Mouse (Mus musculus) common myeloid progenitor, adult 5-6 weeks (primary cell): ENCODE results near the gene Nup210l. TPM values are rescaled to one million over a fixed set of nuclear protein-coding genes. Genes with fewer than 3 reads are reported as not detected.
A peak's percentile ranks its signal among the peaks of the same experiment; 100 is the strongest.

ENCODE experiments used
- ATAC-seq: replicated peaks from 2 replicates; pipeline ENCODE4 v1.8.0; 2016; ENCODE audit warnings: low read depth, mild to moderate bottlenecking, moderate TSS enrichment, inconsistent platforms; ENCODE audit not compliant: poor library complexity, severe bottlenecking
- total RNA-seq: library from RNA; stranded (forward); fragments of 200-1000, 187-1606 nt; gene quantifications from 2 replicates; pipeline ENCODE4 v1.2.3, GENCODE M21; 2017

Gene Nup210l
- 0.27 and 0.39 TPM in 2 replicates for total RNA-seq

DNA sequence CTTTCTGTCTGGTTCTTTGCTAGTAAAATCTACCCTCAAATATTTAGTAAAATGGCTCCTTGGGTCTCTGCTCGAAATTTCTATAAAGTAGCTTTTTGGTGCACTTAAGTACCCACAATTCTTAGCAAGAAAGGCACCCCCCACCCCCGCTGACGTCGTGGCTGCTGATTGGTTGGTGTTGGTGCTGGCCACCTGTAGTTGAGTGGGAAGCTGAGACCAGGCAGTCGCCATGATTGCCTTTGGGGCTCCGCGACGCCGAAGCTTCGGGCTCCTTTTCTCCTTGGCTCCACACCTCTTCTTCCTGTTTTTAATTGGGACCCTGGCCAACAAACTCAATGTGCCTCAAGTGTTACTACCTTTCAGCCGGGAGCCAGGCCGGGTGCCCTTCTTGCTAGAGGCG lies at the start of gene Nup210l:
Gene Nup210l, plus strand, starts transcription at position 195 of the 400 bp plus-strand sequence.
- ATAC-seq: no peak

DNA sequence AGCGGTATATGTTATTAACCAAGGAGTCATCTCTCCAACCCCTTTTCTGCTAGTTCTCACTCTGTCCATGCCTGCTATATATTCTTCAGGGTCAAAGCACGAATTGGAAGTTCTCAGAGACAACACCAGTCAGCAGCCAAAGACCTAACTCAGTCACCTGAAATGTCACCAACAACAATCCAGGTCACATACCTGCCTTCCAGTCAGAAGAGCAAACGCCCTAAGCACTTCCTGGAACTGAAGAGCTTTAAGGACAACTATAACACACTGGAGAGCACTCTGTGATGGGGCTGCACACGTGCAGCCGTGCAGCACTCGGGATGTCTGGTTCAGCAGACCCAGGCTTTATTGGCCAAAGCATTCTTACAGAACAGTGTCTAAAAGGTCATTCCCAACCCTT lies 42.4 kb upstream of the Nup210l start:
- ATAC-seq: no peak

DNA sequence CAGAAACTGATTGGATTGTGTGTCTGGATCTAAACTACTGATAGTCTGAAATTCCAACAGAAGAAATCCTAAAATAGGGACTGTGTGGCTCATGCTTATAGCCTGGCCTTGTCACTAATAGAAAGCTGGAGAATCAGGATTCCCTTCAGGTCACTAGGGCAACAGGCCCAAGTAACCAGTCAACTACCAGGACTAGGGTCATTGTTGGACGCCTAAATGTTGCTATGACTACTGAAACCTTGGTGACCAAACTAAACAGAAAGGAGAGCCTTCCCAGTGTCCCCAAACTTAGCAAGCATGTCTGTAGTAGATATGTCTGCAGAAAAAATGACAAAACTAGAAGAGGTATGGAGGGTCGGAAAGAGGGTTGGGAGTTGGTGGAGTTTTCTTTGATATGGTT lies 41.4 kb upstream of the Nup210l start:
- ATAC-seq: no peak

DNA sequence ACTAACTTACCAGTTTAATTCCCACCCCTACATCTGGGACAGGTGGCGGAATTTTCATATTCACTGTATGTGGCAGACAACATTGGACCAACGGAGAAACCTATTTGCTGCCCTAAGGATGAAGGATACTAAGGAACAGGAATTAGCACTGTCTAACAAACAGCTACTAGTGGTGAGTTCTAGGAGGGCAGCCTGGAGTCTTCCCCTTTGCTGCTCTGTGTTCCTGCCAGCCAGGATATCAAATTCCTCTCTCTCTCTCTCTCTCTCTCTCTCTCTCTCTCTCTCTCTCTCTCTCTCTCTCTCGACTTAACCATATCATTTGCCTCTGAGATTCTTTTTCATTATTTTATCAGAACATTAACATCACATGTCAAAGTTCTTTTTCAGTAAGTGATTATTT lies 39.5 kb upstream of the Nup210l start:
- no peak for ATAC-seq

DNA sequence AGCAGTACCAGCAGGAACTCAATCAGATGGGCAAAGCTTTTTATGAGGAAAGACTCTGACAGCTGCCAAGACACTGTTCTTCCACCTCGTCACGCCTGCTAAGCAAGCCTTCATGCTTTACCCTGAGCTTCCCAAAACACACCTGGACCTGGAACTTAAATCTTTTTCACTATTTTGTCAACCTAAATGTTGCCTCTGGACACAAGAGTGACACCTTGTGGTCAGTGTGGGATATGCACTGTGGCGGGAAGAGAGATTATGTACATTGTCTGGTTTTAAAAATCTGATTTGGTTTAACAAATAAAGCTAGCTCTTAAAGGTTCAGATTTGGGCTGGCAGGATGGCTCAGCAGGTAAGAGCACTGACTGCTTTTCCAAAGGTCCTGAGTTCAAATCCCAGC lies 38.4 kb upstream of the Nup210l start:
- ATAC-seq: peak; percentile 80

DNA sequence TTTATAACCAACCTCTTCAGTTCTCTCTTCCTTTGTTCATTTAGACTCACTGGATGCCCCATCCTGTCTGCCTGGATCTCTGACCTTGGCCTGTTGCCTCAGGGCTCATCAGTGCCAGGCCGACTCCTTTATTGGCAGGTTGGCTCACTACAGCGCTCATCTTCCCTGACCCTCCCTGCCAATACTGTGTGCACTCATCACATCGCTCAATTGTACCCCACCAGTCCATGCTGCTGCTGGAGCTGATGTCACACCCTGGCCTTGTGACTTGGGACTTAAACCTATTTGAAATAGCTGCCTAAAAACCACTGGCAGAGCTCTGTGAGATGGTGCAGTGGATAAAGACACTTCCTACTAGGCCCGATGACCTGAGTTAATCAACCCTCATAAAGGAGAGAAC lies 36.1 kb upstream of the Nup210l start:
- no peak for ATAC-seq

DNA sequence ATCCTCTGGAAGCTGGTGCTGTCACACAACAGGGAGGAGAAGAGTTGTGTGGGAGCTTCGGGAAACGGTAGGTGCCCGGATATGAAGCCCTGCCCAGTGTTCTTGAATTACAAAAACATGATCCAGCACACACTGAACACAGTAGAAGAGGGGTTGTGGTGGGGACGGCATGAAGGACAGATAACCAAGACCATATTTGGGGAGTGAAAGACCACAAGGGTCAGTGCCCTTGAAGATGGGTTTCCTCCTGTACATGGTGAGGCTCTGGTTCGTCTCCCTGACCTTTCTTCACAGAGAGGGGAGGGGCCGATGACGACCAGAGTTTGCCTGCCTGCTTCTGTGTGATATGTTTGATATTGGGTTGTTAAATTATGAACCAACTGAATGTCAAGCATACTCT lies 34.2 kb upstream of the Nup210l start:
- ATAC-seq: no peak

DNA sequence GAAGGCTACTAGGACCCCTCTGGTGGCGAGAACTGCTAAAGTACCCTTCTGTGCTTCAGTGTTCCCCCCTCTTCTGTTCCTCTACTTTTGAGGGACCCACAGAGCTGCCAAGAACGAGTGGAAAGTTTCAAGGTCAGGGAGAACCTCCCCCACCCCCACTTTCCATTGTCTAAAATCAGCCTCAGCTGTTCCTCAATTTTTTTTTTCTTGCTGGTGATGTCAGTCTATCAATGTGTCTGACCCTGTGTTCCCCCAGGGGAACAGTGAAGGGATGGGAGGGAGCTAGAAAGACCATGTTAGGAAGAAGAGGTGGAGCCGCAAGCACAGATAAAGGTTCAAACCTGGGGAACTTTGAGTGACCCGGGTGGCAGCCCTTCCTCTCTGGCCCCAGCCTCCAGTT lies 31.6 kb upstream of the Nup210l start, which contains the start of gene Tpm3:
Gene Tpm3, plus strand, starts transcription at position 356 of the 400 bp plus-strand sequence.
- ATAC-seq: 0 out of 2 replicates have a peak, but pooled peaks have one; percentile 18

DNA sequence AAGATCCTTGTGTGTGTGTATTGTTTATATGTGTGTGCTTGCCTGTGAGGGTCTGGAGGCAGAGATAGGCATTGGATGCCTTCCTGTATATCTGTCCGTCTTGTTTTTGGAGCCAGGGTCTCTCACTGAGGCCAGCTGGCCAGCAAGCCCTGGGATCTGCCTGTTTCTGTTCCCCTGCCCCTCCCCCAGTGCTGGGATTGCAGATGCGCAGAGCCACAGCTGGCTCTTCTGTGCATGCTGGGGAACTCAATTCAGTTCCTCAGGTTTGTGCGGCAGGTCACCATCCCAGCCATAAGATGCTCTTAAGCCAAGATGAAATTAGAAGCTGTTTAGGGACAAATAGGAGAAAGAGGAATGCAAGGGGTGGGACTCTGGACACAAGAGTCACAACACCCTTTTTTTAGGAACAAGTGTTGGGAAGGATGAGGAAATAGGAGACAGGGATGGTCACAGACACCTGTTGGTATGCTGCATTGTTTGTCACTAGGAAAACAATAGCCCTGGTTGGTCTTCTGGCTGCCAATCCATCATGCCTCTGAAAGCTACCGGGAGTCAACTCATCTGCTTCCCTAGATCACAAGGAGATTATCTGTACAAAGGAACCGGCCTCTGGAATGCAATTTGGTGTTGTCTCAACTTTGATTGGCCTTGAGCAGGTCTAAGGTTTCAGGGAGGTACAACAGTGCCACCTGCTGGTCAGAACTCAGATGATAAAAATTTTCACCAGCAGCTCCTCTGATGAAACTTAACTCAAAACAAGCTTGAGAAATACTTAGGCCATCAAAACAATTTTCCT lies 26.8 kb upstream of the Nup210l start:
- no peak for ATAC-seq

DNA sequence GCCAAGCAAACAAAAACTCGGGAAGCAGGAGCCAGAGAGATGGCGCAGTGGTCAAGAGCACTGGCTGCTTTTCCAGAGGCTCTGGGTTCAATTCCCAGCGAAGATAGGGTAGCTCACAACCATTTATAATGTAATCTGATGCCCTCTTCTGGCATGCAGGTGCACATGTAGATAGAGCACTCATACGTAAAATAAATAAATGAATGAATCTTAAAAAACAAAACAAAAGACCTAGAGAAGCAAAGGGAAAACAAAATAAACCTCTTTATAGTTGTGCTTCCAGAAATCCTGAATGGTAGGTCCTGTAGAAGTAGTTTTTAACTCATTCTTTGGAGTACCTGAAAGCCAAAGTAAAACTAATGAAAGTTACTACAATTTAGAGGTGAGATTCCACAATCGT lies 25.7 kb upstream of the Nup210l start:
- no peak for ATAC-seq

DNA sequence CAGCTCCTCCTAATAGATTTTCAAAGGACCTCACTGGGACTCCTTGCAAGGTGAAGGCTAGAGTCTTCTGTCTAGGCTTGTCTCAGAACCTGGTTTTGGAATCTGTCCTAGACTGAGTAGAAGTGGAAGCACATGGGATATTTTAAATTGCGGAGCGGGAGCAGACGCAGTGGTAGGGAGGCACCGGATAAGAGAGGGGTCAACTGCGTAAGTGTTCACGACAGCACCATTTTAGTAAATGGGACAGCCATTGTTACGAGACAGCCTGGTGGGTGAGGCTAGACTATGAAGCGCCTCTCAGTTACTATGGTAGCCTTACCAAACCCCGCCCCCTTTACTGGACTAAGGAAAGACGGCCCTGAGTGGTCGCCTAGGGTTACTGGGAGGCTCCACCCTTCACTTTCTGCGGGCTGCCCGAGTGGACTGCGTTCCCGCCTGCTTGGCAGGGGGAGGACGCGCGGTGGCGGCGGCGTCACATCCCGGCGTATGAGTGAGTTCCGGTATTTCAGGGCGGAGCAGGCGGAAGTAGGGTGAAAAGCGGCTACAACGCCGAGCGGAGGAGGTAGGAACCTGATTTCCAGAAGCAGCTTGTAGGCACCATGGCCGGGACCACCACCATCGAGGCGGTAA lies 24.7 kb upstream of the Nup210l start:
- ATAC-seq: peak; percentile 76

DNA sequence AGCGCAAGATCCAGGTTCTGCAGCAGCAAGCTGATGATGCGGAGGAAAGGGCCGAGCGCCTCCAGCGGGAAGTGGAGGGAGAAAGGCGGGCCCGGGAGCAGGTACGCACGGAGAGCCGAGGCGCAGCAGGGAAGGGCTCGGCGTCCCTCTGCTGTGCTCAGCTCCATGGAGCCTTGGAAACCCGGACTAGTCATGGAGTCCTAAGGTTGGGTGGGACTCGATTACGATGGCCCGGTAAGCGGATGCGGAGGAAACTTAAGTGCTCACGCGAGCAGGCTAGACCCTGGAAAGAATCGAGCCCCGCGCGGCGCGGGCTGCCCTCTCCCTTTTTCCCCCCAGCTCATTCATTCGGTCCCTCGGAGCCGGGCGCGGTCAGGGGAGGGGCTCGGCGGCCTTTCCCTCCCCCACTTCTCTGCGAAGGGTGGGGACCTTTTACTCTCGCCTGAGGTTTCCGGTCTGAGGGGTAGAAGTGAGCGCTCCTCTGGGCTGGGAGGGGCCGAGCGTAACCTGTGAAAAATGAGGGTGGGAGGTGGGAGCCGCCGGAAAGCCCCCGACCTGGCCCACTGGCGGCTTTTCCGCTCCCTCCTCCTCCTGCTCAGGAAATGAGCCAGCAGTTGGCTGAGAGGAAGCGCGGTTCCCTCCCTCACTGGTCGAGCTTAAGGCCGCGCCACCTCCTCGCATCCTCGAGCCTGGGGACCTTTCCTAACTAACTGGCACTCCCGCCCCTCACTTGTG lies 24.0 kb upstream of the Nup210l start:
- ATAC-seq: peak; percentile 50

DNA sequence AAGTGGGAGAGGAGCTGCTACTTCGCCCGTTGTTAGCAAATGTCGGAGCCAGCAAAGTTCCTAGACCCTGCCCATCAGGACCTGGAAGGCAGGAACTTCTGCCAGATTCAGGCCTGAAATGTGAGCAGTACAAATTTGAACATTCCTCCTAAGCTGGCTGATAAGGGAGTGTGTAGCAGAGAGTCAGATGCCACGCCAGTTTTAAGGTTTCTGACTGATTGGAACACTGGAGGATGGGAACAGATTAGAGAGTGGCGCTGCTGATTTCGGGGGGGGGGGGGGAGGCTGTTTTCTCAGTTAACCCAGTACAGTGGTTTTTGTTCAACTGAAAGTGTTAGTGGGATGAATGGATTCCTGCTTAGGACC lies 23.5 kb upstream of the Nup210l start:
- ATAC-seq: no peak

DNA sequence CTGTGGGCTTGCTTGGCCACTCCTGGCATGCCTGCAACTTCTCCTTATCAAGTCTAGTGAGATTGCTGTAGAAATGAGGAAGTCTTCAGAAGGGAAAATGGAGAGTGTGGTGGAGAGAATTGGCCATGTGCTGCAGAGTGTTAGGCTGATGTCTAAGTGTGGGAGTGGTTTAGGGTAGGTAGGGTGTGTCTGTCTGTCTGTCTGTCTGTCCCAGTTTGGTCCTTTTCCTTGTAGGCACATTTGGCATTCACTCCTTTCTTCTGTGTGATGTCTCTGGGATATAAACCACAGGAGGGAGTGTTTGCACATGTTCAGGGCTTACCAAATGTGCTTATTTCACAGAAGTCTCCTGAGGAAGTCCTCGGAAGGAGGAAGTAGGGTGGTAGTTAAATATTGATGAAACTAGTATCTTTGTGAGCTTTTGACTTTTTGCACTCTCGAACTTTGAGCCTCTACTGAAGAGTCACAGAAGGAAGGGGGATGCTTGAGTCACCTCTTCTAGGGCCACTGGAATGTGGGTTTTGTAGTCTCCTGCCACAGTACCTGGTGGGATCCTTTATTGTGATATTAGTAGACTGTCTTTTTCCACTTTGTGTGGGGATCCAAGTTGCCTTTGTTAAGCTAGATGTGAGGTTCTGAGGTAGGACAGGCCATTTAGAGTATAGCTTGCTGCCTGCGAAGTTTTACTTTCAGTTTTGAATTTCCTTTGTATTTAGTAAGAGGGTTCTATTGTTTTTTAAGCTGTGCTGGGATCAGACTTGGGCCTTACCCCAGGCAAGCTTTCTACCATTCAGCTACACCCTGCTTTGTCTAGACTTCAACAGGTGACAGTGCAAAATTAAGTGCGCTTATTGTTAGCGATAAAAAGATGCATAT lies 22.3 kb upstream of the Nup210l start:
- ATAC-seq: peak; percentile 27

DNA sequence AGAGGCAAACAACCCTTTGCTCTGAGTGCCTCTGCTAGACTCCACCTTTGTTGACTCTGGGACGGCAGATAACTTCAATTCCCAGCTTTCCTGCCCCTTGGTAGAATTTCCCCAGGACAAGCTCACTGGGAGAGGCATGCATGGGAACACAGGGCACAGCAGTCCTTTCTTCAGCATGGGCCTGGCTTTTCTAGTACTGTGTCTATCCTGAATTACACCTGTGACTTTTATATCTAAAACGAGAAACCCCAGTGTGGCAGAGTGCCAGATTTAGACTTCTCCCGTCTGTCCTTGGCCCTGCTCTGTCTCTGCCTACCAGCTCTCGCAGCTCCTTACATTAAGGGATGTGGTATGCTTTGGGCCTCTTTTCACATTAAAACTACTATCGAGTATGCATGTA lies 20.9 kb upstream of the Nup210l start:
- ATAC-seq: no peak

DNA sequence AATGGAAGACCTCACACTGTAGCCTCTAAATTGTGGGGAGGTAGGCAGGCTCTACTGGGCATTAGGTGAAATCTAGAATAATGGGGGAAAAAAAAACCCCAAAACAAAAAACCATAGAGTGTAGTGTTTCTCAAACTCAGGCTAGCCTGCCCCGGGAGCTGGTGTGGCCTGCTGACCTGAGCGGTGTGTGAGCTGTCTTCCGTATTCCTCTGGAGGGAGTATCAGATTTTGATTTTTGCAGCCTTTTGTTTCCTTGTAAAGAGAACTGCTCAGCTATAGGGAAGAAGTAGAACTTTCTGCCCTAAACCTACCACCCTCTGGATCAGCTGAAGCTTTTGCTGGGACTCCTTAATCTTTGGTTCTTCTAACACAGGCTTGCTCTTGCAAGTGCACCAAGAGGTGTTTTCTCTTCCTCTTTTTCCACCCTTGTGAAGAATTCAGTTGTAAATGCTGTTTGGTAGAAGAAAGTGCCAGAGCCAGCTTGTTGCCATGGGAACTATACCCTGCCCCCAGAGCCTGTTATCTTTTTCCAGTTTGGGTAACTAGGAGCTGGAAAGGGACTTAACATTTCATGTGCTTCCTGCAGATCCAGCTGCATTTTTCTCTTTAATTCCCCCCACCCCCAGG lies 20.1 kb upstream of the Nup210l start:
- peak; percentile 2; the same call in 1 of the 2 replicates for ATAC-seq

DNA sequence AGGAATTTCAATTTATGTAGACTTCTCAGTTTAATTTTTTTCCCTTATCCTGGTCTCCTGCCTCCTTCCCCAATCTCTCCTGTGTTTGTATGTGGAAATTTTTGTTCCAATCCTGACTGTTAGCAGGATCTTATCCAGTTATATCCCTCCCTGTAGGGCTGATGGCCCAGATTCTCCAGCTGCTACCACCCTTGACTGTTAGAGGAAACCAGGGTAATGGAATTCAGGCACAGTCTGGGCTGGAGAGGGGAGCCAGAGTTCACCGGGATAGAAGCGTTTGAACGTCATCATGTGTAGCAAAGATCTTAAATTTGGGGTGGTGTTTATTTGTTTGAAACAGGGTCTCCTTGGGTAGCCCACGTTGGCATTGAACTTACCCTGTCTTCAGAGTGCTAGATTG lies 19.1 kb upstream of the Nup210l start:
- no peak for ATAC-seq

DNA sequence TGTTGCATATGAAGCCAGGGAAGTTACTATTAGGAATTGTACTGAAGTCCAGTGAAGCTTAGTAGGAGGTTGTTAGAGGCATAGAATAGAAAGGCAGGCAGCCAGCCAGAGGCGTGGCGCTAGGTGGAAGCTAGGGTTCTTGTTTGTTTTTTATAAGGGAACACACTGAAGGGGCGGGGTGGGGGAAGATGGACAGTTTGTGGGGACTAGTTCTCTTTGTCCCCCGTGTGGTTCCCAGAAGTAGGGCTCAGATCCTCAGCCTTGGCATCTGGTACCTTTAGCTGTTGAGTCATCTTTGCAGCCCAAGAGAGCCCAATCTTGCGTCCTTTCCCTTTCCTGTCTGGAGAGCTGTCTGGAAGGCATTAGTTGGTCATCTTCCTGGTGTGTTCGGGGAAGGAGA lies 18.7 kb upstream of the Nup210l start:
- ATAC-seq: peak; percentile 8

DNA sequence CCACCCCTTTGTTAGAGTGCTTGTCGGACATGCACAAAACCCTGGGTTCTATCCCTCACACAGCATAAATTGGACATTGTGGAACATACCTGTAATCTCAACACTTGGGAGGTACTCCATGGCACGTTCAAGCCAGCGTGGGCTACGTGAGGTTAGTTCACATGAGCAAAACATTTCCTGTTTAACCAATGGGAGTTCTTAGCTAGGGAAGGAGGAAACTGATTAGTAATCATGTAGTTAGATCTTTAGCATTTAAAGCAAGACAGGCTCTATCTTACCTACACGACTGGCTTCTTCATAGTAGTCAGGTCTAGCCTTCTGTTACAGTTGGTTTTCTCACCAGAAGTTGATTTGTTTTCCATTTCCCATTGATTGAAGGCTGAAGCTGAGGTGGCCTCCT lies 17.9 kb upstream of the Nup210l start:
- no peak for ATAC-seq

DNA sequence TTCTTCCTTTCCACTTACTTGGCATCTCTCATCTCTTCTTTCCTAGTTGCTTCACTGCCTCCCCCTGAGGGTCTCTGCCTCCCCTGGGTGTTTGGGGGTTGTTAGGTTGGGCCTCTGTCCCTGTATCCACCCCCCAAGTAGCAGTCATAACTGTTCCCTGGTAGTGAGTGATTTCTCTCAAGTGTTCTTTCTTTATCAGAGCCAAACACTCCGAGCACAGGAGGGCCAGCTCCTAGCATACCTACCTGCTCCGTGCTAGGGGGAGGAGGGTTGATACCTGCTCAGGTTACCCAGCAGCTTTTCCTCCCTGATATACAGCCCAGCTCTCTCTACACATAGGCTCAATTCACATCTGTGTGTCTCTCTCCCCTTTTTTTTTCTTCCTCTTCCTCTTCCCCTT lies 15.3 kb upstream of the Nup210l start:
- ATAC-seq: no peak
